Mouse (Mus musculus) thymus, adult 2 months (tissue): ENCODE measurements around the gene Manba.

ENCODE experiments used
- CTCF ChIP-seq: fragments of 200-500 bp; IDR thresholded peaks from 2 replicates; pipeline ENCODE4 v1.5.1; 2012; ENCODE audit warnings: mild to moderate bottlenecking, control low read depth, low read length, moderate library complexity, borderline replicate concordance; ENCODE audit not compliant: control insufficient read depth, poor library complexity, insufficient read depth; ENCODE audit errors: extremely low read depth
- POLR2A ChIP-seq: fragments of 200-500 bp; IDR thresholded peaks from 2 replicates; pipeline ENCODE4 v1.6.1; 2012; ENCODE audit warnings: mild to moderate bottlenecking, low read length, control low read depth, moderate library complexity; ENCODE audit not compliant: control insufficient read depth, poor library complexity, insufficient read depth; ENCODE audit errors: extremely low read depth

GRCm38 (mm10) chr3:135556052-135556587, 70.7 kb downstream of the Manba start:
- TF ChIP-seq CTCF, result no peak
- no peak for TF ChIP-seq POLR2A
